Mouse (Mus musculus): ENCODE measurements around the gene Doc2b. TPM values are rescaled to one million over a fixed set of nuclear protein-coding genes. Genes with fewer than 3 reads are reported as not detected.

Gene Doc2b
- polyA plus RNA-seq, 1 experiment from 2014 or later = 0.74 TPM

DNA sequence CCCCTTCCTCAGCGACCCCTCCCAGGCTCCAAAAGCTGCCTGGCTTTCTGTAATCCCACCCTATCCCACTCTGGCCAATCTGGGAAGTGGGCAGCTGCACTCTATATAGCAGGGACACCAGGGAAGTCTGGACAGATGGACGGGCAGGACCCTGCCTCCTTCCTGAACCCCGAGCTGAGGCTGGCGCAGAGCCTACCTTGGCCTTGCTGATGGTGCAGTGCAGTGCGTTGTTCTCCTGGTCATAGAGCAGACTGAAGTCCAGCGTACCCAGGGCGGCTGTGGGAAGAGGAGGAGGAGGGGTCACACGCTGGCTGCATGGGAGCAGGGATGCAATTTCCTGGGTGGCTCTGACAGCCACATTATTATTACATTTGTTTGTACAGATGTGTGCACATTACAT, 10.0 kb downstream of the Doc2b start:
- Histone ChIP-seq H3K4me2 (no peak overlapping the region), H3K4me3 (no peak overlapping the region), H3K4me1 (no peaks in the 10 kb centered on the region), H3K27me3 (no peaks in the 10 kb centered on the region; the same call in 1 of the 2 replicates), H3K27ac (no peak overlapping the region), H3K9ac (no peak overlapping the region), H3K9me3 (no peaks in the 10 kb centered on the region), H3K36me3 (no peaks in the 10 kb centered on the region)
- no peak for ATAC-seq (ENCODE audit: borderline replicate concordance, extremely low read depth, low FRiP score, low TSS enrichment)
- 70% methylated on average over 8 of the region's 8 CpGs for WGBS

DNA sequence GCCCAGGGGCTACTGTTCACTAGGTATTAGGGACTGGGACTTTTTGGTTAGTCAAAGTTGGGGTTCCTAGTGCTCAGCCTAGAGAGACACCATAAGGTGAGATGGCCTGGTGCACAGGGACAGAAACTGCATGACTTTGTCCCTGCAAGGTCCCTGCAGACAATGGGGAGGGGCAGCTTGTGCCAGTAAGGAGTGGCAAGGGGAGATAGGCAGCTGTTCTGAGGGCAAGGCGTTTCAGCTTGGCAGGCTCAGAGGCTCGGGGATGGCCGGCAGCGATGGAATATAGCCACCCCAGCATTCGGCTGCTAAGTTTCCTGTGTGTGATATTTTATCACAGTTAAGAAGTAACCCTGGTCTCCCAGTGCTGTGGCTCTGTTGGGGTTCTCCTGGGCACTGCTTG, 12.1 kb downstream of the Doc2b start:
- Histone ChIP-seq H3K4me3 (no peak overlapping the region), H3K4me1 (no peaks in the 10 kb centered on the region), H3K9me3 (no peaks in the 10 kb centered on the region), H3K36me3 (no peaks in the 10 kb centered on the region), H3K27me3 (no peaks in the 10 kb centered on the region; the same call in 1 of the 2 replicates), H3K27ac (no peak overlapping the region), H3K9ac (no peak overlapping the region), H3K4me2 (no peak overlapping the region)
- ATAC-seq (ENCODE audit: borderline replicate concordance, extremely low read depth, low FRiP score, low TSS enrichment) = no peak
- 71% methylated on average over 5 of the region's 5 CpGs for WGBS

DNA sequence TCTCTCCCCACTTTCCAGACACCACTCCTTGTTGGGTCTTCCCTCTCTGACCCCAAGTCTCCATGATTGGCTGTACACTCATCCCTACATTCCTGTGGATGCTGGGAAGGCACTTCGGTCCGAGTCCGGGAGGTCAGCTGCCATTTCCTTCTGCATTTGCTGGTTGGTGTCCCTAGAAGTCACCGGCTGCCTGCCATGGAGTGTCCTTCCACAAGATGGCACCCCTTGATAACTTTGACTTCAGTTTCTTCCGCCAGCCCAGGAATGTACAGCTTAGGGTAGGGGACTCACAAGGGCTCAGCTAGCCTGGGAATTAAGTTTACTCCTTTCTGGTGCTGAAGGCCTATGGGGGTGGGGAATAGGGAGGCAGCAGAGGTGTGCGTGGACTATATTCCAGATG, 13.9 kb downstream of the Doc2b start:
- H3K27ac ChIP-seq = no peak overlapping the region

DNA sequence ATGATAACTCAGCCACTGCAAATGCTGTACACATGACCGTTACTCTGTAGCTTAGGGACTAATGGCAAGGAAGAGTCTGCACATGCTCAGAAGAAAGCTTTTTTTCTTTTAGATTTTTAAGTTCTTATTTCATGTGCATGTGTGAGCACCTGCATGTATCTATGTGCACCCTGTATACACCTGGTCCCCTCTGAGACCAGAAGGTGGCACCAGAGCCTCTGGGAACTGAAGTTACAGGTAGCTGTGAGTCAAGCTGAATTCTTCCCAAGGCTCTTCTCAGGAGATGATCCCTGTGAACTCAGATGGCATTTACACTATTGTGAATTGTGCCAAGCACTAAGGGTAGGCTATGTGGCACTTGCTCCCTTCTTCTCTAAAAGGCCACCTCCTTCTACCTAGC, 19.9 kb downstream of the Doc2b start:
- no peaks in the 10 kb centered on the region for H3K4me1 ChIP-seq
- no peak overlapping the region for H3K4me3 ChIP-seq
- no peaks in the 10 kb centered on the region for H3K27me3 ChIP-seq
- ATAC-seq (ENCODE audit: borderline replicate concordance, extremely low read depth, low FRiP score, low TSS enrichment) = no peak
- no peaks in the 10 kb centered on the region for H3K9me3 ChIP-seq
- no peaks in the 10 kb centered on the region for H3K36me3 ChIP-seq
- H3K9ac ChIP-seq = no peak overlapping the region
- 83% methylated on average over 1 of the region's 1 CpGs for WGBS
- no peak overlapping the region for H3K27ac ChIP-seq
- no peak overlapping the region for H3K4me2 ChIP-seq

More for the DNA sequence above, 13.9 kb downstream of the Doc2b start:
- Histone ChIP-seq H3K9ac (no peak overlapping the region), H3K4me3 (no peak overlapping the region), H3K9me3 (no peaks in the 10 kb centered on the region), H3K4me2 (no peak overlapping the region), H3K27me3 (no peaks in the 10 kb centered on the region), H3K4me1 (no peaks in the 10 kb centered on the region), H3K36me3 (no peaks in the 10 kb centered on the region)
- peak; percentile 53 for ATAC-seq (ENCODE audit: borderline replicate concordance, extremely low read depth, low FRiP score, low TSS enrichment)
- 18% methylated on average over 6 of the region's 6 CpGs for WGBS

- H3K4me3 ChIP-seq = no peak overlapping the region
- ATAC-seq (ENCODE audit: borderline replicate concordance, extremely low read depth, low FRiP score, low TSS enrichment) = no peak
These were observed 23.3 kb downstream of the Doc2b start for GRCm38 (mm10) chr11:75772562-75772961.

DNA sequence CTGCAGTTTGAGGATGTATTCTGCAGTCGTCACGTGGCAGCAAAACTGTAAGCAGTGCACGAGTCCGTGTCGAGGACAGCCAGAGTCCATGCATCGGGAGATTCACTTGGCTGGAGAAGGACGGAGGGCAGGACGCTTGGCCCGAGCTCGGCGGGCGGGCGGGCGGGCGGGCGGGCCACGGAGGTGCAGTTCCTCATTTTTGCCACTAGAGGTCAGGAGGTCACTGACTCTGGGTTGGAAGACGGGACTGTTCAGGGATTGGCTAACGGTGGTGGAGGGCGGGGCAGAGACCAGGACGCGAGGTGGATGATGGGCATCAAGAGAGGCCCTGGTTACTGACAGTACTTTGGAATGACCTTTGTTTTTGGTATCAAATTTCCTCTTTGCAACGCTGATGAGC, 26.6 kb downstream of the Doc2b start:
- H3K27ac ChIP-seq = no peak overlapping the region
- peak; percentile 89 for ATAC-seq (ENCODE audit: borderline replicate concordance, extremely low read depth, low FRiP score, low TSS enrichment)
- peaks cover 4% of the 10 kb centered on the region; the same call in 1 of the 2 replicates for H3K4me1 ChIP-seq
- H3K36me3 ChIP-seq = peaks cover 38% of the 10 kb centered on the region
- WGBS = 0% methylated on average over 23 of the region's 23 CpGs
- H3K4me3 ChIP-seq = no peak overlapping the region
- no peak overlapping the region for H3K9ac ChIP-seq
- H3K4me2 ChIP-seq = peak overlapping the region; percentile 47
- H3K9me3 ChIP-seq = no peaks in the 10 kb centered on the region
- H3K27me3 ChIP-seq = no peaks in the 10 kb centered on the region

More at GRCm38 (mm10) chr11:75772562-75772961, 23.3 kb downstream of the Doc2b start:
- Histone ChIP-seq H3K9me3 (no peaks in the 10 kb centered on the region), H3K4me2 (no peak overlapping the region), H3K9ac (no peak overlapping the region), H3K27ac (no peak overlapping the region), H3K27me3 (no peaks in the 10 kb centered on the region), H3K36me3 (peaks cover 5% of the 10 kb centered on the region), H3K4me1 (peaks cover 4% of the 10 kb centered on the region; the same call in 1 of the 2 replicates)
- whole genome bisulfite sequencing = 77% methylated on average over 5 of the region's 5 CpGs

GRCm38 (mm10) chr11:75768091-75768989, 27.5 kb downstream of the Doc2b start:
- H3K4me2 ChIP-seq = peak overlapping the region; percentile 47
- H3K27ac ChIP-seq = no peak overlapping the region
- ATAC-seq (ENCODE audit: borderline replicate concordance, extremely low read depth, low FRiP score, low TSS enrichment) = no peak; the same call in 1 of the 2 replicates
- H3K9ac ChIP-seq = no peak overlapping the region
- peaks cover 4% of the 10 kb centered on the region; the same call in 1 of the 2 replicates for H3K4me1 ChIP-seq
- H3K36me3 ChIP-seq = peaks cover 46% of the 10 kb centered on the region
- no peak overlapping the region for H3K4me3 ChIP-seq
- 44% methylated on average over 6 of the region's 6 CpGs for WGBS
- H3K9me3 ChIP-seq = no peaks in the 10 kb centered on the region
- no peaks in the 10 kb centered on the region for H3K27me3 ChIP-seq

- Histone ChIP-seq H3K4me1 (peaks cover 4% of the 10 kb centered on the region; the same call in 1 of the 2 replicates), H3K27ac (no peak overlapping the region), H3K36me3 (peaks cover 57% of the 10 kb centered on the region), H3K4me3 (no peak overlapping the region), H3K9me3 (no peaks in the 10 kb centered on the region), H3K9ac (no peak overlapping the region), H3K4me2 (no peak overlapping the region), H3K27me3 (no peaks in the 10 kb centered on the region)
- WGBS = 52% methylated on average over 2 of the region's 2 CpGs
- no peak for ATAC-seq (ENCODE audit: borderline replicate concordance, extremely low read depth, low FRiP score, low TSS enrichment)
These were observed 28.8 kb downstream of the Doc2b start for GRCm38 (mm10) chr11:75767014-75767413.

DNA sequence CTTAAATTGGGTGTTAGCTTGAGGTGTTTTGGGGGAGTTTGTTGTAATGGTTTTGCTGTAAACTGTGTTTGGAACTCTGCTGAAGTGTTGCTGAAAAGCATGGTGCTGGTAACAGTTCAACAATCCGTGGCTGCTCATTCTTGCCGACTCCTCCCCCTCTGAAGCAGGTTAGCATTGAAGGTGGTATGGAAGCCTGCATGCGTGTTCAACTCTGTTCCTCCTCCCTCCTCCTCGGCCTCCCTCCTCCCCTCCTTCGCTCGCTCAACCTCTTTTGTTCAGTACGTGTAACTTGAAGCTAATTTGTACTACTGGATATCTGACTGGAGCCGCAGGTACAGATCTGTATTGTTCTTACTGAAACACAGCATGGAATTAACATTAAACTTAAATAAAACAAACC, 30.7 kb downstream of the Doc2b start:
- Histone ChIP-seq H3K4me3 (no peak overlapping the region), H3K27me3 (no peaks in the 10 kb centered on the region), H3K4me1 (peaks cover 4% of the 10 kb centered on the region; the same call in 1 of the 2 replicates), H3K9ac (no peak overlapping the region), H3K36me3 (peaks cover 71% of the 10 kb centered on the region), H3K9me3 (no peaks in the 10 kb centered on the region), H3K27ac (no peak overlapping the region), H3K4me2 (no peak overlapping the region)
- WGBS = 72% methylated on average over 8 of the region's 8 CpGs
- no peak for ATAC-seq (ENCODE audit: borderline replicate concordance, extremely low read depth, low FRiP score, low TSS enrichment)

DNA sequence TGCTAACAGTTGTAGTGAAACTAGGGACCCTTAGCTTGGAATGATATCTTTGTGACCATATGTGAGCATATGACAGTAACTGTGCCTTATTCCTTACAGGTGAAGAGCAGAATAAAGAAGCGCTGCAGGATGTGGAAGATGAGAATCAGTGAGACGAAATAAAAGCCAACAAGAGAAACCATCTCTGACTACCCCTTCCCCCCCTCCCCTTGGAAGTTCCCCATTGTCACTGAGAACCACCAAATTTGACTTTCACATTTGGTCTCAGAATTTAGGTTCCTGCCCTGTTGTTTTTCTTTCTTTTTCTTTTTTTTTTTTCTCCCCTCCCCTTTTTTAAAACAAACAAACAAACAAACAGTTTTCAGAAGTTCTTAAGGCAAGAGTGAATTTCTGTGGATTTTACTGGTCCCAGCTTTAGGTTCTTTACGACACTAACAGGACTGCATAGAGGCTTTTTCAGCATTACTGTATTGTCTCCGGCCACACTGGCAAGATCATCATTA, 31.3 kb downstream of the Doc2b start:
- H3K9me3 ChIP-seq = no peaks in the 10 kb centered on the region
- 79% methylated on average over 4 of the region's 4 CpGs for WGBS
- peaks cover 3% of the 10 kb centered on the region; the same call in 1 of the 2 replicates for H3K4me1 ChIP-seq
- H3K27ac ChIP-seq = no peak overlapping the region
- no peak overlapping the region for H3K4me2 ChIP-seq
- no peak overlapping the region for H3K4me3 ChIP-seq
- H3K27me3 ChIP-seq = no peaks in the 10 kb centered on the region
- H3K36me3 ChIP-seq = peaks cover 77% of the 10 kb centered on the region
- no peak overlapping the region for H3K9ac ChIP-seq
- no peak for ATAC-seq (ENCODE audit: borderline replicate concordance, extremely low read depth, low FRiP score, low TSS enrichment)

- H3K36me3 ChIP-seq = peaks cover 90% of the 10 kb centered on the region
- no peak overlapping the region for H3K4me3 ChIP-seq
- ATAC-seq (ENCODE audit: borderline replicate concordance, extremely low read depth, low FRiP score, low TSS enrichment) = no peak
- no peak overlapping the region for H3K9ac ChIP-seq
- H3K4me2 ChIP-seq = no peak overlapping the region
- no peaks in the 10 kb centered on the region for H3K27me3 ChIP-seq
- H3K27ac ChIP-seq = no peak overlapping the region
- H3K4me1 ChIP-seq = no peaks in the 10 kb centered on the region
- WGBS = 68% methylated on average over 2 of the region's 2 CpGs
- H3K9me3 ChIP-seq = no peaks in the 10 kb centered on the region
These were observed 33.1 kb downstream of the Doc2b start for GRCm38 (mm10) chr11:75762708-75763107.

DNA sequence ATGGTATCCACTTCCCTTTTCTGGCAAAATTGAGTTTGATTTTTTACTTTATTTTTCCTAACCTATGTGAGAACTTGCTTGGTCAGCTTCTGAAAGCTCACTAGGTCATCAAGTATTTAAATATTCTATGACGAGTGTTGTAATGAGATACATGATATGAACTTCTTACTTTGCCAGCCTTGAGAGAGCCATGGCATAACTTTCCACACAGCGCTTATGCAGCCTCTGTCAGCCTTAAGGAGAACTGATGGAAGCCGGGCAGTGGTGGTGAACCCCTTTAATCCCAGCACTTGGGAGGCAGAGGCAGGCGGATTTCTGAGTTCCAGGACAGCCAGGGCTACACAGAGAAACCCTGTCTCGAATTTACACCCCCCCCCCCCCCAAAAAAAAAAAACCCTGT, 35.1 kb downstream of the Doc2b start:
- no peak overlapping the region for H3K27ac ChIP-seq
- H3K9me3 ChIP-seq = no peaks in the 10 kb centered on the region
- ATAC-seq (ENCODE audit: borderline replicate concordance, extremely low read depth, low FRiP score, low TSS enrichment) = no peak
- 81% methylated on average over 5 of the region's 5 CpGs for WGBS
- H3K27me3 ChIP-seq = no peaks in the 10 kb centered on the region
- no peak overlapping the region for H3K9ac ChIP-seq
- H3K4me3 ChIP-seq = no peak overlapping the region
- H3K4me1 ChIP-seq = no peaks in the 10 kb centered on the region
- peaks cover 87% of the 10 kb centered on the region for H3K36me3 ChIP-seq
- no peak overlapping the region for H3K4me2 ChIP-seq

All from lung, embryonic 15.5 days (tissue).